Mouse (Mus musculus) CH12.LX (cell line): ENCODE results near the gene Sec1.

ENCODE experiments used
- CTCF ChIP-seq, 2 experiments: IDR thresholded peaks in 1 of 2; conservative IDR thresholded peaks in 1 of 2; 2 replicates each; pipeline ENCODE4 v1.5.1; 2011 to 2012; ENCODE audit warnings: low read depth in 2 of 2, low read length in 2 of 2, improper control_type of control experiment in 1 of 2, inconsistent platforms in 1 of 2, mild to moderate bottlenecking in 1 of 2, moderate library complexity in 1 of 2
- TBP ChIP-seq: conservative IDR thresholded peaks from 2 replicates; pipeline ENCODE4 v1.6.1; 2011; ENCODE audit warnings: low read depth, low read length, improper control_type of control experiment
- ZNF384 ChIP-seq: IDR thresholded peaks from 2 replicates; pipeline ENCODE4 v1.6.1; 2012; ENCODE audit warnings: low read depth, low read length, improper control_type of control experiment, inconsistent platforms

GRCm38 (mm10) chr7:45702316-45702715 is 8.1 kb upstream of the Sec1 start:
- TF ChIP-seq ZNF384 (no peak), CTCF (conservative IDR thresholded peaks at IDR 0.05 in 1 of 2, IDR thresholded peaks at IDR 0.05 in 1 of 2; ENCODE audit: low read depth in 2 of 2, low read length in 2 of 2) (no peak), TBP (no peak)
